Mouse (Mus musculus) stomach, postnatal 0 days (tissue): ENCODE results near the gene Spc25. TPM values are rescaled to one million over a fixed set of nuclear protein-coding genes. Genes with fewer than 3 reads are reported as not detected.

Experiments used
- ATAC-seq: fragments of 200-750 bp; cut with Nextera tagmentation; 2 replicates; pipeline ENCODE4 v1.8.0; 2017; ENCODE audit not compliant: low FRiP score, low TSS enrichment
- DNase-seq: peaks from one replicate; pipeline ENCODE4 v3.0.0-alpha.2; 2016; ENCODE audit warnings: low spot score
- H3K27ac ChIP-seq: fragments of 300-500 bp; sonication (generic); replicated peaks from 2 replicates; pipeline ENCODE4 v1.5.1; 2014; ENCODE audit warnings: mild to moderate bottlenecking, control low read depth
- H3K27me3 ChIP-seq: fragments of 300-500 bp; sonication (generic); 2 replicates; pipeline ENCODE4 v1.6.1; 2014; ENCODE audit warnings: low read length; ENCODE audit not compliant: control insufficient read depth, insufficient read depth
- H3K36me3 ChIP-seq: fragments of 300-500 bp; sonication (generic); 2 replicates; pipeline ENCODE4 v1.6.1; 2014; ENCODE audit warnings: low read length, mixed read lengths; ENCODE audit not compliant: control insufficient read depth, insufficient read depth
- H3K4me1 ChIP-seq: fragments of 300-500 bp; sonication (generic); replicated peaks from 2 replicates; pipeline ENCODE4 v1.6.1; 2014; ENCODE audit warnings: antibody characterized with exemption; ENCODE audit not compliant: control insufficient read depth, insufficient read depth
- H3K4me2 ChIP-seq: fragments of 300-500 bp; sonication (generic); replicated peaks from 2 replicates; pipeline ENCODE4 v1.6.1; 2014; ENCODE audit warnings: low read depth, mild to moderate bottlenecking, control low read depth, moderate library complexity
- H3K4me3 ChIP-seq: fragments of 300-500 bp; sonication (generic); 2 replicates; pipeline ENCODE4 v1.5.1; 2014; ENCODE audit warnings: low read depth, low read length, control low read depth
- H3K9ac ChIP-seq: fragments of 300-500 bp; sonication (generic); 2 replicates; pipeline ENCODE4 v1.6.1; 2014; ENCODE audit warnings: mild to moderate bottlenecking, low read length, control low read depth, mixed read lengths
- H3K9me3 ChIP-seq: fragments of 300-500 bp; sonication (generic); 2 replicates; pipeline ENCODE4 v1.6.1; 2016; ENCODE audit warnings: low read length; ENCODE audit not compliant: control insufficient read depth
- CTCF ChIP-seq: IDR thresholded peaks from 2 replicates; pipeline ENCODE4 v1.5.1; 2016; ENCODE audit warnings: antibody characterized with exemption, low read depth, mild to moderate bottlenecking, moderate library complexity
- EP300 ChIP-seq: optimal IDR thresholded peaks from 2 replicates; pipeline ENCODE3; 2016; ENCODE audit warnings: antibody characterized with exemption
- WGBS: fragments of 180-500 bp; shearing (Covaris S2); extraction: QIAGEN DNeasy Blood & Tissue Kit; methylation state at CpG from one replicate; pipeline ENCODE4 v1.1.7; 2014; 5-methylcytosine and 5-hydroxymethylcytosine counted together
- polyA plus RNA-seq: library from polyadenylated mRNA; unstranded; fragments of >200 nt; fragmentation: Nextera tagmentation; extraction: Ambion mirVana; gene quantifications from 2 replicates; pipeline ENCODE4 v1.2.1, GENCODE M21; 2015

Gene Spc25
- polyA plus RNA-seq, 1 experiment from 2014 or later, result 52.6 TPM

- H3K36me3 ChIP-seq, result no peaks in the 10 kb centered on the region
- ATAC-seq (no peak), DNase-seq (no peak)
- TF ChIP-seq EP300, result no peak
- no peak for TF ChIP-seq CTCF
- 67% methylated on average over 5 of the region's 5 CpGs for WGBS
- no peaks in the 10 kb centered on the region for H3K4me1 ChIP-seq
- no peak overlapping the region for H3K9ac ChIP-seq
- no peak overlapping the region for H3K4me2 ChIP-seq
- H3K4me3 ChIP-seq, result no peak overlapping the region
- H3K9me3 ChIP-seq, result no peaks in the 10 kb centered on the region
- no peaks in the 10 kb centered on the region for H3K27me3 ChIP-seq
- no peak overlapping the region for H3K27ac ChIP-seq
Measured at GRCm38 (mm10) chr2:69175296-69175695, 30.7 kb downstream of the Spc25 start.

GRCm38 (mm10) chr2:69170395-69171077 lies 35.5 kb downstream of the Spc25 start:
- no peak overlapping the region for H3K9ac ChIP-seq
- WGBS, result 57% methylated on average over 9 of the region's 9 CpGs
- no peaks in the 10 kb centered on the region for H3K9me3 ChIP-seq
- no peaks in the 10 kb centered on the region for H3K36me3 ChIP-seq
- H3K4me3 ChIP-seq, result no peak overlapping the region
- H3K4me2 ChIP-seq, result no peak overlapping the region
- no peak for TF ChIP-seq EP300
- no peak for TF ChIP-seq CTCF
- no peaks in the 10 kb centered on the region for H3K27me3 ChIP-seq
- H3K27ac ChIP-seq, result no peak overlapping the region
- no peak for ATAC-seq
- no peak for DNase-seq
- H3K4me1 ChIP-seq, result no peaks in the 10 kb centered on the region

- H3K27ac ChIP-seq, result no peak overlapping the region
- H3K4me1 ChIP-seq, result no peaks in the 10 kb centered on the region
- no peak for TF ChIP-seq CTCF
- TF ChIP-seq EP300, result no peak
- H3K4me3 ChIP-seq, result no peak overlapping the region
- H3K27me3 ChIP-seq, result no peaks in the 10 kb centered on the region
- H3K9me3 ChIP-seq, result no peaks in the 10 kb centered on the region
- H3K36me3 ChIP-seq, result no peaks in the 10 kb centered on the region
- DNase-seq (no peak), ATAC-seq (no peak)
- no peak overlapping the region for H3K9ac ChIP-seq
- H3K4me2 ChIP-seq, result no peak overlapping the region
Measured at GRCm38 (mm10) chr2:69158907-69159306, 47.1 kb downstream of the Spc25 start.

GRCm38 (mm10) chr2:69156283-69156682 lies 49.7 kb downstream of the Spc25 start:
- no peak for ATAC-seq
- WGBS, result 53% methylated on average over 7 of the region's 7 CpGs
- TF ChIP-seq EP300, result no peak
- no peak for TF ChIP-seq CTCF

GRCm38 (mm10) chr2:69155861-69156260 lies 50.1 kb downstream of the Spc25 start:
- Histone ChIP-seq H3K27me3 (no peaks in the 10 kb centered on the region), H3K9me3 (no peaks in the 10 kb centered on the region), H3K27ac (no peak overlapping the region), H3K36me3 (no peaks in the 10 kb centered on the region), H3K4me1 (no peaks in the 10 kb centered on the region), H3K4me2 (no peak overlapping the region), H3K4me3 (no peak overlapping the region), H3K9ac (no peak overlapping the region)
- no peak for TF ChIP-seq EP300
- 40% methylated on average over 3 of the region's 3 CpGs for WGBS
- no peak for DNase-seq
- ATAC-seq, result no peak

More at GRCm38 (mm10) chr2:69156283-69156682, 49.7 kb downstream of the Spc25 start:
- no peaks in the 10 kb centered on the region for H3K36me3 ChIP-seq
- no peaks in the 10 kb centered on the region for H3K4me1 ChIP-seq
- no peaks in the 10 kb centered on the region for H3K9me3 ChIP-seq
- no peak overlapping the region for H3K9ac ChIP-seq
- H3K27me3 ChIP-seq, result no peaks in the 10 kb centered on the region
- no peak overlapping the region for H3K4me2 ChIP-seq
- H3K27ac ChIP-seq, result no peak overlapping the region
- DNase-seq, result no peak
- H3K4me3 ChIP-seq, result no peak overlapping the region

- H3K9ac ChIP-seq, result no peak overlapping the region
- ATAC-seq, result no peak
Measured at GRCm38 (mm10) chr2:69150841-69151240, 55.2 kb downstream of the Spc25 start.

More at GRCm38 (mm10) chr2:69150841-69151240, 55.2 kb downstream of the Spc25 start:
- Histone ChIP-seq H3K4me2 (no peak overlapping the region), H3K4me1 (no peaks in the 10 kb centered on the region), H3K4me3 (no peak overlapping the region), H3K9me3 (no peaks in the 10 kb centered on the region), H3K27ac (no peak overlapping the region), H3K36me3 (no peaks in the 10 kb centered on the region), H3K27me3 (no peaks in the 10 kb centered on the region)
- 79% methylated on average over 5 of the region's 5 CpGs for WGBS
- TF ChIP-seq EP300, result no peak
- TF ChIP-seq CTCF, result no peak
- DNase-seq, result no peak
